Mouse (Mus musculus): ENCODE measurements around the gene Gm11627. TPM values are rescaled to one million over a fixed set of nuclear protein-coding genes. Genes with fewer than 3 reads are reported as not detected.

Gene Gm11627
- polyA plus RNA-seq, 1 experiment from 2014 or later = 23.2 TPM

GRCm38 (mm10) chr11:102604010-102604584, 24.8 kb upstream of the Gm11627 start, which contains the start of gene Fzd2:
Fzd2 (plus strand) TSS chr11:102604396.
- Histone ChIP-seq H3K4me2 (ENCODE audit: low read depth, low read length) (peak within 1 kb of the TSS; percentile 82), H3K9ac (ENCODE audit: low read length) (peak within 1 kb of the TSS; percentile 84), H3K4me1 (replicated peaks; ENCODE audit: control insufficient read depth, insufficient read depth, low read length) (peaks cover 19% of the 10 kb centered on the region), H3K27ac (ENCODE audit: low read length) (peak within 1 kb of the TSS; percentile 99), H3K4me3 (ENCODE audit: low read length) (peak within 1 kb of the TSS; percentile 87), H3K9me3 (ENCODE audit: control insufficient read depth, low read length) (no peaks in the 10 kb centered on the region), H3K27me3 (ENCODE audit: control insufficient read depth, insufficient read depth, low read depth, low read length) (peaks cover 3% of the 10 kb centered on the region; the same call in 1 of the 2 replicates), H3K36me3 (ENCODE audit: control insufficient read depth, insufficient read depth, low read length) (no peaks in the 10 kb centered on the region)
- WGBS = under 1% methylated on average over 30 of the region's 31 CpGs
- peak; percentile 93 for ATAC-seq (ENCODE audit: low read depth)

- Histone ChIP-seq H3K4me1 (replicated peaks; ENCODE audit: control insufficient read depth, insufficient read depth, low read length) (peaks cover 12% of the 10 kb centered on the region), H3K27ac (ENCODE audit: low read length) (peak overlapping the region; percentile 99), H3K36me3 (ENCODE audit: control insufficient read depth, insufficient read depth, low read length) (no peaks in the 10 kb centered on the region), H3K4me2 (ENCODE audit: low read depth, low read length) (peak overlapping the region; percentile 60), H3K9me3 (ENCODE audit: control insufficient read depth, low read length) (no peaks in the 10 kb centered on the region), H3K9ac (ENCODE audit: low read length) (peak overlapping the region; percentile 78), H3K27me3 (ENCODE audit: control insufficient read depth, insufficient read depth, low read depth, low read length) (peaks cover 3% of the 10 kb centered on the region; the same call in 1 of the 2 replicates), H3K4me3 (ENCODE audit: low read length) (peak overlapping the region; percentile 87)
- peak; percentile 75 for ATAC-seq (ENCODE audit: low read depth)
- 2% methylated on average over 10 of the region's 10 CpGs for WGBS
Measured at GRCm38 (mm10) chr11:102603496-102603850, 24.2 kb upstream of the Gm11627 start.

- Histone ChIP-seq H3K9ac (ENCODE audit: low read length) (peak overlapping the region; percentile 78), H3K4me3 (ENCODE audit: low read length) (peak overlapping the region; percentile 87), H3K4me2 (ENCODE audit: low read depth, low read length) (peak overlapping the region; percentile 60)
Measured at GRCm38 (mm10) chr11:102602816-102603495, 23.7 kb upstream of the Gm11627 start.

DNA sequence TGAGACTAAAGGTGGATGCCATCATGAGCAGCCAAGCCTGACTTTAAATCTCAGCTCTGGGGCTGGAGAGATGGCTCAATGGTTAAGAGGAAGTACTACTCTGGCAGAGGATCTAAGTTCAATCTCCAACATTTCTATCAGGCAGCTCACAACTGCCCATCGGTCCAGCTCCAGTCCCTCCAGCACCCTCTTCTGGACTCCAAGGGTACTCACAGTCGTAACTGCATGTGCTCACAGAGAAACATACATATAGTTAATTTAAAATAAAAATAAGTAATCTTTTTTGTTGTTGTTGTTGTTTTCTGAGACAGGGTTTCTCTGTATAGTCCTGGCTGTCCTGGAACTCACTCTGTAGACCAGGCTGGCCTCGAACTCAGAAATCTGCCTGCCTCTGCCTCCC, 20.7 kb upstream of the Gm11627 start:
- no peak overlapping the region for H3K4me3 ChIP-seq (ENCODE audit: low read length)
- no peak for ATAC-seq (ENCODE audit: low read depth)
- no peaks in the 10 kb centered on the region for H3K27me3 ChIP-seq (ENCODE audit: control insufficient read depth, insufficient read depth, low read depth, low read length)
- H3K9ac ChIP-seq (ENCODE audit: low read length) = no peak overlapping the region
- no peaks in the 10 kb centered on the region for H3K36me3 ChIP-seq (ENCODE audit: control insufficient read depth, insufficient read depth, low read length)
- 80% methylated on average over 3 of the region's 3 CpGs for WGBS
- no peak overlapping the region for H3K27ac ChIP-seq (ENCODE audit: low read length)
- no peaks in the 10 kb centered on the region for H3K9me3 ChIP-seq (ENCODE audit: control insufficient read depth, low read length)
- peaks cover 15% of the 10 kb centered on the region for H3K4me1 ChIP-seq (replicated peaks; ENCODE audit: control insufficient read depth, insufficient read depth, low read length)
- H3K4me2 ChIP-seq (ENCODE audit: low read depth, low read length) = no peak overlapping the region

More at GRCm38 (mm10) chr11:102602816-102603495, 23.7 kb upstream of the Gm11627 start:
- H3K27ac ChIP-seq (ENCODE audit: low read length) = peak overlapping the region; percentile 99
- no peaks in the 10 kb centered on the region for H3K36me3 ChIP-seq (ENCODE audit: control insufficient read depth, insufficient read depth, low read length)
- H3K27me3 ChIP-seq (ENCODE audit: control insufficient read depth, insufficient read depth, low read depth, low read length) = peaks cover 3% of the 10 kb centered on the region; the same call in 1 of the 2 replicates
- H3K9me3 ChIP-seq (ENCODE audit: control insufficient read depth, low read length) = no peaks in the 10 kb centered on the region
- peaks cover 7% of the 10 kb centered on the region; the same call in 1 of the 2 replicates for H3K4me1 ChIP-seq (replicated peaks; ENCODE audit: control insufficient read depth, insufficient read depth, low read length)
- ATAC-seq (ENCODE audit: low read depth) = peak; percentile 13; the same call in 1 of the 2 replicates
- 4% methylated on average over 13 of the region's 13 CpGs for WGBS

- Histone ChIP-seq H3K27ac (ENCODE audit: low read length) (peak overlapping the region; percentile 48), H3K36me3 (ENCODE audit: control insufficient read depth, insufficient read depth, low read length) (no peaks in the 10 kb centered on the region), H3K4me1 (replicated peaks; ENCODE audit: control insufficient read depth, insufficient read depth, low read length) (peaks cover 10% of the 10 kb centered on the region), H3K9me3 (ENCODE audit: control insufficient read depth, low read length) (no peaks in the 10 kb centered on the region), H3K9ac (ENCODE audit: low read length) (peak overlapping the region; percentile 35), H3K4me3 (ENCODE audit: low read length) (no peak overlapping the region), H3K27me3 (ENCODE audit: control insufficient read depth, insufficient read depth, low read depth, low read length) (no peaks in the 10 kb centered on the region), H3K4me2 (ENCODE audit: low read depth, low read length) (0 out of 2 replicates have a peak overlapping the region, but pooled peaks have one; percentile 10)
- ATAC-seq (ENCODE audit: low read depth) = peak; percentile 81
- WGBS = 9% methylated on average over 3 of the region's 4 CpGs
Measured at GRCm38 (mm10) chr11:102595341-102595820, 16.1 kb upstream of the Gm11627 start.

DNA sequence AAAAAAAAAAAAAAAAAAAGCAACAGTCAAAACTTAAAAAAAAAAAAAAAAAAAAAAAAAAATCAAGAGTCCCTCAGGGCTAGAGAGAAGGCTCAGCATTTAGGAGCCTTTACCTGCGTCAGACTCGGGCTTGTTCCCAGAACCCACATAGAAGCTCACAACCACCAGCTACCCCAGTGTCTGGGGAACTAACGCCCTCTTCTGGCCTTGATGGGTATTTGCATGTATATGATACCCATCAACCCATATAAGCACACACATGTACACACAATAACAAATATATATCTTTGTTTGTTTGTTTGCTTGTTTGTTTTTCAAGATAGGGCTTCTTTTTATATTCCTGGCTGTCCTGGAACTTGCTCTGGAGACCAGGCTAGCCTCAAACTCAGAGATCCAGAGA, 8.3 kb upstream of the Gm11627 start:
- 77% methylated on average over 3 of the region's 3 CpGs for WGBS
- Histone ChIP-seq H3K36me3 (ENCODE audit: control insufficient read depth, insufficient read depth, low read length) (no peaks in the 10 kb centered on the region), H3K4me3 (ENCODE audit: low read length) (no peak overlapping the region), H3K9me3 (ENCODE audit: control insufficient read depth, low read length) (no peaks in the 10 kb centered on the region), H3K4me1 (replicated peaks; ENCODE audit: control insufficient read depth, insufficient read depth, low read length) (peaks cover 5% of the 10 kb centered on the region), H3K4me2 (ENCODE audit: low read depth, low read length) (no peak overlapping the region), H3K9ac (ENCODE audit: low read length) (no peak overlapping the region), H3K27ac (ENCODE audit: low read length) (no peak overlapping the region), H3K27me3 (ENCODE audit: control insufficient read depth, insufficient read depth, low read depth, low read length) (no peaks in the 10 kb centered on the region)
- ATAC-seq (ENCODE audit: low read depth) = no peak

- Histone ChIP-seq H3K9ac (ENCODE audit: low read length) (no peak overlapping the region), H3K4me2 (ENCODE audit: low read depth, low read length) (no peak overlapping the region), H3K36me3 (ENCODE audit: control insufficient read depth, insufficient read depth, low read length) (no peaks in the 10 kb centered on the region), H3K4me1 (replicated peaks; ENCODE audit: control insufficient read depth, insufficient read depth, low read length) (peaks cover 14% of the 10 kb centered on the region), H3K9me3 (ENCODE audit: control insufficient read depth, low read length) (no peaks in the 10 kb centered on the region), H3K27ac (ENCODE audit: low read length) (no peak overlapping the region), H3K27me3 (ENCODE audit: control insufficient read depth, insufficient read depth, low read depth, low read length) (no peaks in the 10 kb centered on the region), H3K4me3 (ENCODE audit: low read length) (no peak overlapping the region)
- WGBS = 89% methylated on average over 4 of the region's 4 CpGs
- no peak for ATAC-seq (ENCODE audit: low read depth)
Measured at GRCm38 (mm10) chr11:102586445-102587130, 7.3 kb upstream of the Gm11627 start.

- Histone ChIP-seq H3K27ac (ENCODE audit: low read length) (peak overlapping the region; percentile 94), H3K4me1 (replicated peaks; ENCODE audit: control insufficient read depth, insufficient read depth, low read length) (peaks cover 32% of the 10 kb centered on the region), H3K36me3 (ENCODE audit: control insufficient read depth, insufficient read depth, low read length) (no peaks in the 10 kb centered on the region), H3K9me3 (ENCODE audit: control insufficient read depth, low read length) (no peaks in the 10 kb centered on the region), H3K27me3 (ENCODE audit: control insufficient read depth, insufficient read depth, low read depth, low read length) (no peaks in the 10 kb centered on the region), H3K4me3 (ENCODE audit: low read length) (no peak overlapping the region), H3K9ac (ENCODE audit: low read length) (peak overlapping the region; percentile 40; the same call in 1 of the 2 replicates), H3K4me2 (ENCODE audit: low read depth, low read length) (peak overlapping the region; percentile 24; the same call in 1 of the 2 replicates)
- 22% methylated on average over 5 of the region's 5 CpGs for WGBS
- no peak for ATAC-seq (ENCODE audit: low read depth)
Measured at GRCm38 (mm10) chr11:102582736-102583135, 3.5 kb upstream of the Gm11627 start.

All from lung, embryonic 16.5 days (tissue).